Mouse (Mus musculus): Measurements from ENCODE around the gene Dlg2. TPM values are rescaled to one million over a fixed set of nuclear protein-coding genes. Genes with fewer than 3 reads are reported as not detected.

Gene Dlg2
- polyA plus RNA-seq, 1 experiment from 2014 or later: 1.5 TPM

GRCm38 (mm10) chr7:92458308-92458707, 1981.8 kb downstream of the Dlg2 start:
- no peak for TF ChIP-seq CTCF (IDR thresholded peaks at IDR 0.05)
- H3K27me3 ChIP-seq: no peaks in the 10 kb centered on the region
- ChIA-PET CTCF (interaction anchor here (0.8 to 1.4 kb wide), 3 partner anchors 15 to 129 kb away, joined by 3 read pairs; no protein-coding TSS in a partner anchor), POLR2A (no interaction called here)
- in situ Hi-C loops (cut with MboI; ENCODE audit: low pct_unique_long_range_greater_than_20kb): no loop called here
- no peak for DNase-seq (ENCODE audit: low read depth, low spot score)
- no peak for ATAC-seq

- H3K27me3 ChIP-seq: no peaks in the 10 kb centered on the region
- CTCF ChIA-PET: interaction anchor here (1.3 kb wide), 1 partner anchor 16 kb away, joined by 3 read pairs; no protein-coding TSS in a partner anchor
- no peak for DNase-seq (ENCODE audit: low read depth, low spot score)
- no peak for ATAC-seq
- no peak for TF ChIP-seq CTCF (IDR thresholded peaks at IDR 0.05)
- POLR2A ChIA-PET: interaction anchor here (0.6 kb wide), 1 partner anchor 12 kb away, joined by 3 read pairs; no protein-coding TSS in a partner anchor
- in situ Hi-C loops (cut with MboI; ENCODE audit: low pct_unique_long_range_greater_than_20kb): no loop called here
Measured at GRCm38 (mm10) chr7:92460578-92460977, 1984.1 kb downstream of the Dlg2 start.

DNA sequence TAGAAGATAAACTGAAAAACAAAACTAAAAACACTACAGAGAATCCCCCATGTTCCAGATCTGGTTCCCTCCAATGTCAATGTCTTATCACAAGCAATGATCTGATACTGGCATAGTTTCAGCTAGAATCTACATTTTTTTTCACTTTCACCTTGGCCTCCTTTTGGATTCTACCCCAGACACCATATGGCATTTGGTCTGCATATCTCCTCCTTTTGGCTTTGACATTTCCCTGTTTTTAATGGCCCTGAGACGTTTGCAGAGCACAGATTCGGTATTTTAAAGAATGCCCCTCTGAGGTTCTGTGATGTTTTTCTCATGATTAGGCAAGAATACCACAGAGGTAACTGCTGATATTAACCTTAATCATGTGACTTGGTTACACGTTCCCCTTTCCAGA, 1984.8 kb downstream of the Dlg2 start:
- H3K27me3 ChIP-seq: no peaks in the 10 kb centered on the region
- ChIA-PET CTCF (interaction anchor here (1.3 kb wide), 1 partner anchor 17 kb away, joined by 3 read pairs; no protein-coding TSS in a partner anchor), POLR2A (interaction anchor here (0.6 kb wide), 1 partner anchor 11 kb away, joined by 3 read pairs; no protein-coding TSS in a partner anchor)
- no peak for TF ChIP-seq CTCF (IDR thresholded peaks at IDR 0.05)
- in situ Hi-C loops (cut with MboI; ENCODE audit: low pct_unique_long_range_greater_than_20kb): no loop called here
- ATAC-seq (no peak), DNase-seq (ENCODE audit: low read depth, low spot score) (no peak)

DNA sequence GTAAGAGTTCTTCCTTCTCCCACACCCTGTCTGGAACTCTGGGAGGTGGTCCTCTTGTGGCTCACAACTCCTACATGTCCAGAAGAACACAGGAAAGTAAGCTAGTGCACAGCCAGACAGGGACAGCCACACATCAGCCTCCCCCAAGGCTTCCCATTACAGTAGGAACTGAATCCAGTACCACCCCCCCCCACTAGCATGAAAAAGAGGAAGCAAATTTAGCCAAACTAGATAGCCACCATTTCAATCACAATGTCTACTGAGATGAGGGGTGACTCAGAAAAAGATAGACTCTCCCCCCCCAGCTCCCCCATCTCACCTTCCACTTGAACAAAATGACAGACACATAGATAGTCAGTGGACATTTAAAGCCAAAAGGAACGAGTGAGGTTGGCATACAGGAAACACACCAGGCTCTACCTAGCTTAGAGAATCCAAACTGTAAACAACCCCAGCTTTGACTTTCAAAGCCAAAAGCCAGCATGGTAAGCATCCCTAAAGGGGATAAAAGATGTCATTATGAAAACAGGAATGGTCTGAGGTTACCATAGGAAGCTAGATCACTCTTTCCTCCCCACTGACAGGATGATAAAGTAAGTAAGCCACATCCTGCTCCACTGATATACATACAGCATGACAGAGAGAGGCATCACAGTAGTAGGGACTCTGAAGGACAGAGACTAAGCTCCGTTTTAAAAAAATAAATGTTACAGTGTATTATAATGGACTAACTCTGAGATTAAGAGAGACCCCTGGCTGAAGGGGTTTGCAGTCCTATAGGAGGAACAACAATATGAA, 1986.8 kb downstream of the Dlg2 start:
- CTCF ChIA-PET: interaction anchor here (1.1 kb wide), 2 partner anchors 88 to 139 kb away, joined by 4 to 5 read pairs; no protein-coding TSS in a partner anchor
- no peaks in the 10 kb centered on the region for H3K27me3 ChIP-seq
- in situ Hi-C loops (cut with MboI; ENCODE audit: low pct_unique_long_range_greater_than_20kb): no loop called here
- no peak for ATAC-seq
- DNase-seq (ENCODE audit: low read depth, low spot score): no peak
- no peak for TF ChIP-seq CTCF (IDR thresholded peaks at IDR 0.05)
- POLR2A ChIA-PET: interaction anchor here (1.1 kb wide), 1 partner anchor 9 kb away, joined by 3 read pairs; no protein-coding TSS in a partner anchor

DNA sequence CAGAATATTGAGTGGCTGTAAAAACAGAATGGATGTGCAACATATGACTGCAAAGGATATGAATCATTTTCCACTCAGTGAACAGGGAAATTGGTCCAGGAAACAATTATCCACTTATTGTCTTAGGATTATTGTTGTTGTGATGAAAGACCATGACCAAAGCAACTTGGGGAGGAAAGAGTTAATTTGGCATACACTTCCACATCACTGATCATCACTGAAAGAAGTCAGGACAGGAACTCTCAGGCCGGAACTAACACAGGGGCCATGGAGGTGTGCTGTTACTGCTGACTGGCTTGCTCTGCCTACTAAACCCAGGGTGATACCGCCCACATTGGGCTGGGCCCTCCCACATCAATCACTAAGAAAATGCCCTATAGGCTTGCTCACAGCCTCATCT, 1987.8 kb downstream of the Dlg2 start:
- POLR2A ChIA-PET: no interaction called here
- H3K27me3 ChIP-seq: no peaks in the 10 kb centered on the region
- DNase-seq (ENCODE audit: low read depth, low spot score): peak; percentile 64
- CTCF ChIA-PET: interaction anchor here (0.7 to 1.1 kb wide), 3 partner anchors 87 to 140 kb away, joined by 3 to 5 read pairs (median 4); no protein-coding TSS in a partner anchor
- in situ Hi-C loops (cut with MboI; ENCODE audit: low pct_unique_long_range_greater_than_20kb): no loop called here
- peak; percentile 92 for ATAC-seq
- TF ChIP-seq CTCF (IDR thresholded peaks at IDR 0.05): peak; percentile 49

DNA sequence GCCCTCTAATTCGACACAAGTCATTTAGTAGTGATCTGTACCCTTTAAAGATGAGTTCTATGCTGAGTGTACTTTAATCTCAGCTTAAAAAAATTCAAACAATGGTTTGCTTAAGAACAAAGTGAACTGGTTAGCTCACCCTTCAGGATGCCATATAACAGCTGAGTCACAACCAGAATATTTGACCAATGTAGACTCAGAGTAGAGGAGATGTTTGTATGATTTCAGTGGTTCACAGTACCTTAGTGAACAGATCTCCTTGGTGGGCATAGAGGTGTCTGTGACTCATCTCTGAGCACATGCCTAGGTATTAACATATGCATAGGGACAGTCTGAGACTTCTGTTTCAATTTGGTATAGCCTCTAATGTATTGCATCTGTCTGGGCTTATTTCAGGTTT, 2002.7 kb downstream of the Dlg2 start:
- ChIA-PET CTCF (no interaction called here), POLR2A (interaction anchor here (1.0 kb wide), 1 partner anchor 10 kb away, joined by 3 read pairs; no protein-coding TSS in a partner anchor)
- no peaks in the 10 kb centered on the region for H3K27me3 ChIP-seq
- DNase-seq (ENCODE audit: low read depth, low spot score) (no peak), ATAC-seq (peak; percentile 90)
- in situ Hi-C loops (cut with MboI; ENCODE audit: low pct_unique_long_range_greater_than_20kb): no loop called here
- TF ChIP-seq CTCF (IDR thresholded peaks at IDR 0.05): no peak

DNA sequence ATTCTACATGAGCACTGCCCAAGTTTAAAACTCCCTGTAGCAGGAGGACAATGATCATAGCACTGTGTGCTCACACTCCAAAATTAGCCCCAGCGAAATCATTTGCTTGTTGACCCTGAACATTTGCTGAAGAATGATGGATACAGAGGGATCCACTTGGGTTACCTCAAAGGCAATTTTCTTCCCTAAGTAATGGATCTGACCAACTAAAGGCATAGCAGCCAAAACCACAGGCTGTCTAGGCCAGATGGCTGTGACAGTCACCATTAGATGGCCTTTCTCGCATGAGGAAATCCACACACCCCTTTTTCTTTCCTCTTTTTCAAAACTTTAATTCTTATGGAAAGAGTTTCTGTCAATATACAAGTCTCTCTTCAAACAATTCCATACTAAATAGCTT, 2003.3 kb downstream of the Dlg2 start:
- DNase-seq (ENCODE audit: low read depth, low spot score) (no peak), ATAC-seq (peak; percentile 51)
- CTCF ChIA-PET: no interaction called here
- in situ Hi-C loops (cut with MboI; ENCODE audit: low pct_unique_long_range_greater_than_20kb): no loop called here
- POLR2A ChIA-PET: no interaction called here
- no peak for TF ChIP-seq CTCF (IDR thresholded peaks at IDR 0.05)
- no peaks in the 10 kb centered on the region for H3K27me3 ChIP-seq

DNA sequence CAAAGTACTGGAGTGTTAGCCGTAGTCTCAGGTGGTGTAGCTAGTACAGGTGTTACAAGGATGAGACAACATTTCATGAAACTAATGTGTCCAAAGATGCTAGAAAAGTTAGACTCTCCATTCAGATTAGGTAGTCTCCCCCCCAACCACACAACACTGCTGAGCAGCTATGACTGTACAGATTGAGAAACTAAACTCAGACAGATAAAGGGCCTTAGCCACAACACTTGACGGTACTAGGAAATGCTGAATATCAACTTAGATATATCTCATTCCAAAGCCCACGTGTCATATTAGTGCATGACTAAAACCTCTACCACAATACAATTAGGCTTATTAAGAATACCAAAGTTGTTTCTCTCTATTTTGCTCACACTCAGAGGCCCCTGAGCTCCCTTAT, 2006.9 kb downstream of the Dlg2 start:
- DNase-seq (ENCODE audit: low read depth, low spot score) (no peak), ATAC-seq (no peak)
- POLR2A ChIA-PET: interaction anchor here (0.6 kb wide), 2 partner anchors 22 to 333 kb away, joined by 4 to 5 read pairs; no protein-coding TSS in a partner anchor
- H3K27me3 ChIP-seq: no peaks in the 10 kb centered on the region
- TF ChIP-seq CTCF (IDR thresholded peaks at IDR 0.05): no peak
- CTCF ChIA-PET: interaction anchor here (0.9 to 2.5 kb wide), 4 partner anchors 12 to 41 kb away, joined by 4 to 7 read pairs (median 4); no protein-coding TSS in a partner anchor
- in situ Hi-C loops (cut with MboI; ENCODE audit: low pct_unique_long_range_greater_than_20kb): no loop called here

GRCm38 (mm10) chr7:92485881-92486710, 2009.6 kb downstream of the Dlg2 start:
- in situ Hi-C loops (cut with MboI; ENCODE audit: low pct_unique_long_range_greater_than_20kb): no loop called here
- ChIA-PET POLR2A (no interaction called here), CTCF (interaction anchor here (0.8 to 1.3 kb wide), 6 partner anchors 10 to 382 kb away, joined by 3 to 4 read pairs (median 3); no protein-coding TSS in a partner anchor)
- peak; percentile 76 for DNase-seq (ENCODE audit: low read depth, low spot score)
- peak; percentile 82 for ATAC-seq
- no peaks in the 10 kb centered on the region for H3K27me3 ChIP-seq
- no peak for TF ChIP-seq CTCF (IDR thresholded peaks at IDR 0.05)

DNA sequence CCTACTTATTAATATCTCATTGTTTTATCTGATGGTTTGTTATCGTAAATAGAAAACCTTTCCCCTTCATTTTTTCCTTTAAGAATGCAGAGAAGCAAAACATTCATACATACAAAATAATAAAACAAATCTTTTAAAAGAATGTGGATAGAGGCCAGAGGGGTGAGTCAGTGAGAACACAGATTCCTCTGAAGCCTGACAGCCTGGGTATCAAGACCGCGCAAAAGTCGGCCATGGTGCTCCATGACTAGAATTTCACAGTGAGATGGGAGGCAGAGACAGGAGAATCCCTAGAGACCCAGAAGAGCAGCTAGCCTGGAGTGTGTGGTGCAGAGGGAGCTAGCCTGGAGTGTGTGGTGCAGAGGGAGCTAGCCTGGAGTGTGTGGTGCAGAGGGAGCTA, 2010.4 kb downstream of the Dlg2 start:
- peak; percentile 35 for DNase-seq (ENCODE audit: low read depth, low spot score)
- no peak for ATAC-seq
- in situ Hi-C loops (cut with MboI; ENCODE audit: low pct_unique_long_range_greater_than_20kb): no loop called here
- TF ChIP-seq CTCF (IDR thresholded peaks at IDR 0.05): no peak
- no peaks in the 10 kb centered on the region for H3K27me3 ChIP-seq
- ChIA-PET CTCF (no interaction called here), POLR2A (interaction anchor here (0.6 kb wide), 1 partner anchor 371 kb away, joined by 4 read pairs; no protein-coding TSS in a partner anchor)
